Mouse (Mus musculus): ENCODE measurements at regions not wholly inside any gene's neighbourhood (a gene's known extent, or its start where the extent isn't known, plus 50 kb on each side); places are given as distances from the start of the nearest gene placed in this dataset.

GRCm38 (mm10) chr3:37975194-37975756 lies 251.0 kb upstream of the Gm5148 start:
- DNase-seq (ENCODE audit: low spot score): peak; percentile 16

- no peak for DNase-seq (ENCODE audit: low spot score)
Measured at GRCm38 (mm10) chr3:37972931-37973330, 248.6 kb upstream of the Gm5148 start.

DNA sequence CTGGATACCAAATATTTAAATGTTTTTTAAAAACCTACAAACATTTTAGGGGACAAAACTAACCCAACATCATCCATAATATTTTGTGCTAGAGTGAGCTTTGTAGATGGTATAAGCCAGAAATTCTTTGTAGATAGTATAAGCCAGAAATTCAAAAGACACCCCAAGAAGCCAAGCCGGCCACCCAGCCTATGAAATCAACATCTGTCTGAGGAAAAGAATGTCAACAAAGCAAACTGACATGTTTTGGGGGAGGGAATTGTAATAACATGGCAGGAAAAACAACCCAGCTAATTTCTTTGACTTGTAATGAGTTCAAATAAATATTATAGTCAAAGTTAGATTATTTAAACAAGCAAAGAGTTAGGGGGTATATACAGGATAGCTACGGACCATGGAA lies 246.9 kb upstream of the Gm5148 start:
- DNase-seq (ENCODE audit: low spot score): no peak

- no peak for DNase-seq (ENCODE audit: low spot score)
Measured at GRCm38 (mm10) chr3:37968654-37969053, 244.4 kb upstream of the Gm5148 start.

- no peak for DNase-seq (ENCODE audit: low spot score)
Measured at GRCm38 (mm10) chr3:37965221-37965620, 240.9 kb upstream of the Gm5148 start.

- DNase-seq (ENCODE audit: low spot score): no peak
Measured at GRCm38 (mm10) chr3:37964083-37964482, 239.8 kb upstream of the Gm5148 start.

DNA sequence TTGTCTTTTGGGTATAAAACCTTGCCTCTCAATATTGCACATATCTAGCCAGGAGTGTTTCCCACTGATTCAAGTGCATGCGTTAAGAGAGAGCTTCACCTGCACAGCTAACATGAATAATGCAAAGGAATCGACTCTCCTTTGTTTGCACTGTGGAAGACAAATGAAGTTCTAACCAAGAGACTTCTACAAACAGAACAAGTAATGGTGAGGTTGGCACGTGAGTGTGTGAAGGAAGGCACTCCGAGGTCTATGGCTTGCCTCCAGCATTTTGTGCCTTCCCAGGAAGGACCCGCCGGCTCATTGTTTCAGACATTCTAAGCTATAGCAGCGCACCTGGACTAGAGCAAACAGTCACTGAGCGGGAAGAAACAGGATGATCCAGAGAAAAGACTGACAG lies 238.5 kb upstream of the Gm5148 start:
- DNase-seq (ENCODE audit: low spot score): no peak

- DNase-seq (ENCODE audit: low spot score): peak; percentile 43
Measured at GRCm38 (mm10) chr3:37962043-37962810, 237.9 kb upstream of the Gm5148 start.

DNA sequence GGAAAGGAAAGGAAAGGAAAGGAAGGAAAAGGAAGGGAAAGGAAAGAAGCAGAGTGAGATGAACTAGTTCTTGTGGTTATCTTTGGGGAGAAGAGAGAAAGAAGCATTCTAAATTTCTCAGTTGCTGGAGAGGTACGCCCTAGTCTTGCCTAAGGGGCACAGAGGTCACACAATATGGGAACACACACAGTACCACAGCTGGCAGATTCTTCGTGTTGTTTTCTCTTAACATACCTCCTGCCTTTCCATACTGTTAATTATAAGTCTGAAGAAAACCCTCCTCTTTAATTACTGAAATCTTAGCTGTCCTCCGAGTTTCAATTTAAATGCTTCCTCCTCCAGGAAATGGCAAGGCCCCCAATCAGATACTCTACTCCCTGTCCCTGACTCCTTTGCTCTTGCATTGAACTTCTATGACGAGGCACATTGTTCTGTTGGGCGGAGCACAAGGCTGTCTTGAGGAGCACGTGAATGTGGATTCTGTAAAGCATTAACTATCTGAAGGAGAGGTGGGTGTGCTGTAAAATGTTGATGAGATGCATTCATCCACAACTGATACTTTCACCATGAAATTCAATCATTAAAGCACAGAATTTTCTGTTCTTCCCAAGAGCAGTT lies 234.2 kb upstream of the Gm5148 start:
- DNase-seq (ENCODE audit: low spot score): no peak

DNA sequence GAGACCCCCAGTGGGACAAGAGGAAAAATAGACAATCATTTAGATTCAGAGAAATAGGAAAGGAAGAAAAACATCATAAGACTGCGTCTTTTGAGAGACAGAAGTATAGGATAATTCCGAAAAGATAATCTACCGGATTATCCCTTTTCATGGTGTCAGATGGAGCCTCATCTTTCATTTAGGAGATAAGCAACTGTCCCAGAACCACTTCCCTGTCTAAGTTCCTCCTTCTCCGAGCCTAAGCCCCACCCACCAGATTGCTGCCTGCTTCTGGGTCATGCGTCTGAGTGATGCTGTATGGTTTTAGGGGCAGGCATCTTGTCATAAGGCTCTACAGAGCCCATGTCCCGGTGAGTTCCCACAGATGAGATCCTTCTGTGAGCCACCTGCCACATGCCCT lies 232.3 kb upstream of the Gm5148 start:
- DNase-seq (ENCODE audit: low spot score): no peak

- DNase-seq (ENCODE audit: low spot score): peak; percentile 53
Measured at GRCm38 (mm10) chr3:37952891-37953290, 228.6 kb upstream of the Gm5148 start.

DNA sequence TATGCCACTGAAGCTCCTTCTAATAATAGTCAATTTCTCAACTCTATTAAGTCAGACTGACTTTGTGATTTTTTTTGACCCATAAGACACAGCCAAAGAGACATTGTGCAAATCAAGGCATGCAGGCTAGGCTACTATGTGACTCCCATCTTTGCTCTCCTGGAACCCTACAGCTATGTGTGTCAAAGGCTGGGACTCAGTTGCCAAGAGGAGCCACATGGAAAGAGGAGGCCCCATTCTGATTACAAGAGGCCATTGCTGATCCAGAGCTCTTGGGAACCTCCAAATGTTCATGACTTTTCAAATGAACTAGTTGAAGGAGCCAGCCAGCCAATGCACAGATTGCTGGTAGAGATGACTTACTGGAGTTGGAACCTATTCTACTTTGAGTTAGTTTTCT lies 228.0 kb upstream of the Gm5148 start:
- DNase-seq (ENCODE audit: low spot score): no peak

DNA sequence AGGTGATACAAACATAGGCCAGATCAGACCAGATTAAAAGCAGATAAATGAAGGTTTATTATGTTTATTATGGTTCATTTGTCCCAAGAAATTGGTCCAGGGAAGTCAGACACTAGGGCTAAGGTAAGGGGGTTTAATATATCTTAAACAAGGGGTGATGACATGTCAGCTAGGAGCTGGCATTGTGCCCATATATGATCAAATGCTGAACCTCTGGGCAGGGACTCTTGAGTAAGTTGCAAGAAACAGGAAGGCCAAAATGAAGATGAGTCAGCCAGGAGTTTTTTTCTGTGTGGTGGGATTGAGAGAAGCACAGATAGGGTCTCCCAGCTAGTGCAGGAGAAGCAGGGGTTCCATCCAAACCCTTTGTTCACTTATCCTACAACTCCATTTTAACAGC lies 219.4 kb upstream of the Gm5148 start:
- no peak for DNase-seq (ENCODE audit: low spot score)

GRCm38 (mm10) chr3:37940016-37940415 lies 215.7 kb upstream of the Gm5148 start:
- no peak for DNase-seq (ENCODE audit: low spot score)

DNA sequence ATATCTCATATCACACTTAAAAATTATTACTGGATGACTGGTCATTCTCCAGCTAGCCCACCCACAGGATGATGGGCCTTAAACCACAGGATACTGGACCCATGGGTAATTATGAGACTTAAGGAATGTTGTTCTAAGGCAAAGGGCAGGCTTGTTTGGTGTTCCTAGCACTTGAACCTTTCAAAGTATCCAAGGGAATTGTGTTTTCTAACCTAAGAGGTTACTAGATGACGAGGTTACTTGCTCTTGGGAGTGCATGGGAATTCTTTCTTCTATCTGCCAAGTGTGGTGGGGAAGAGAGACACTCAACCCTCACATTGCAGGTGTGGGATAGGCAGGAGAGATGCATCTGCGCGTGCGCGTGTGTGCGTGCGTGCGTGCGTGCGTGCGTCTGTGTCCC lies 214.6 kb upstream of the Gm5148 start:
- no peak for DNase-seq (ENCODE audit: low spot score)

DNA sequence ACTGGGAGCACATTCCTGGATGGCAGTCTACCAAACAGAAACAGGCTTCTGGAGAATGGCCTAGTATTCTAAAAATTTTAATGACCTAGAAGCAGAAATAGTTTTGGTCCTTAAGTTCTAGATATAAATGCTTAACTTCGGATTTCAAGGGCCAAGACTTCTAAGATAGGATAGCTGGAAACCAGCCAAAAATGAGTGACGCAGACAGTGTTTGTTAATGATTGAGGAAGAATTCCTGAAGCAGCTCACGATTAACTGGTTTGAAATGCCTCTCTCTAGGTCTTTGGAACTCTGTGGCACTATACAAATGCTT lies 213.9 kb upstream of the Gm5148 start:
- peak; percentile 41 for DNase-seq (ENCODE audit: low spot score)

DNA sequence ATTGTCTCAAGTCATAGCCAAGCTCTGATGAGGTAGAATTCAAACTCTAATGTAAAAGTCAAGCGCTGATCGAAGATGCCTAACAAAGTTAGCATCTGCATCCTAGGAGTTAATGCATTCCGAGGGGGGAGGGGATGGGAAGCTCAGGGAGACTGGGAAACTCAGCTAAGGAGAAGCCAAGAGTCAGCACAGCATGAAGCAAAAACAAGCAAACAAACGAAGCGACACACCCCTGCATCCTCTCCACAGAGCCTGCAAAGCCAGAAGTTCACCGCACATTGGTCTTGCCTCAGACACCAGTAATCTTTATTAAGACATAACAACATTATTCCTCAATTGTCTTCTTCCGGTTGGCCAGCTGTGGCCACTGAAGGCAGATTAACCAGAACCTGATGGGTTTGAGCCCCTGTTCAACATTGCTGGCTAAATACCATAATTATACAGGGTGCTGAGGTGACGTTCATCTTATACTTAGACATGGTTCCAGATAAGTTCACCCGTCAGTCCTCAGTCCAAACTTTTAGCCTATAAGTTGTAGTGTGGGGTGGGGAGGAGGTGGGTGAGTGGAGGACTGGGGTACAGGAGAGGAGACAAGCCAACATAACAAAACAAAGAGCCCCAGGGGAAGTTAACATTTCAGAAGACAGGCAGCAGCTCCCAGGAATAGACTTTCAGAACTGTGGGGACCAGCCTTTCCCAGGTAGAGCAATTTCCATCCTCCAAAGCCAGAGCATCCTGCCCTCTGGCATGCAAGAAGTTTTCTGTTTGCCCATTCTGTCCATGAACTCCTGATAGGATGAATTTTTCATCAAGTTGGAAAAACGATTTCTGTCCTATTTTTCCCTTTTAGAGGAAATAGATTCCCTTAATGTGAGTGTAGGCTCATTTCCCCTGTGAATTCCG lies 213.3 kb upstream of the Gm5148 start:
- DNase-seq (ENCODE audit: low spot score): peak; percentile 19

DNA sequence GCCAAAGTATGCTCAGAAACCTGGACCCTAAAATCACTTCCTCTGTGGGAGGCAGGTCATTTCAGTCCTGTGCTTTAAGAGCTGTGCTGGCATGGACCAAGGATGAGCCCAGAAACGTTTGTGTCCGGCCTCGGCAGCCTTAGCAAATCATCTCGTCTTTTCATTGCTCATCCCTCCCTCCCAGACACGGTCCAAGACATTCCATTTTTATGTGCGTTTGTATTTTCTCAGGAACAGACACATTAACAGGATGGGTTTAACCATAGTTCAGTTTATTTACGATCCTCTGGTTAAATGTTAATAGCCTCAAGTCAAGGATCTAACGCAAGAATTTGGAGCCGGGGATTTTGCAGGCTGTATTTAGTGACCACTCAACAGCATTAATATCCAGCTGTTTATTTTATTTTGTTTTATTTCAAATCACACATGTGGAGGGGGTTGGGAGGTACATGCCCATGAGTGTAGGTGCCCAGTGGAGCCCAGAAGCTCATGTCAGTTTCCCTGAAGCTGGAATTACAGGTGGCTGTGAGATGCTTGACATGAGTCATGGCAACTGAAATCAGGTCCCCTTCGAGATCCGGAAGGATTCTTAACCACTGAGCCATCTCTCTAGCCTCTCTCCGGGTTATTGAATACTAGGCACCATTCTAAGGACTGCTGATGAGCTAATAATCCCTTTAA lies 212.1 kb upstream of the Gm5148 start:
- DNase-seq (ENCODE audit: low spot score): peak; percentile 47

GRCm38 (mm10) chr3:37934905-37935708 lies 210.8 kb upstream of the Gm5148 start:
- peak; percentile 23 for DNase-seq (ENCODE audit: low spot score)

DNA sequence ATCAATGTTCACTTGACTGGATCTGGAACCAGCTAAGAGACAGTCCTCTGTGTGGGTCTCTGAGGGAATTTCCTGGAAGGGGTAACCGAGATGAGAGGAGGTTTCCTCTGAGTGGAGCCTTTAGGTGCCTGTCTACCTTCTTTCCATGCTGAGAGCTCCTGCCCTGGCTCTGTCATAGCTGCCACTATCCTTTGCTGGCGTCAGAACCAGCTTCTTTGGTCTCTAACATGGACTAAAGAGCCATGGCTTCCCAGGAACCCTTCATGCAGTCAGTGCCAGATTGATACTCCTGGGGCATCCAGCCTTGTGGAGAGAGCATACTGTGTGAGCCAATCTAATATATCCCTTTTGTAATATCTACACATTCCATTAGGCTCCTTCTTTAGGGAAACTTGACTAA lies 209.9 kb upstream of the Gm5148 start:
- no peak for DNase-seq (ENCODE audit: low spot score)

DNA sequence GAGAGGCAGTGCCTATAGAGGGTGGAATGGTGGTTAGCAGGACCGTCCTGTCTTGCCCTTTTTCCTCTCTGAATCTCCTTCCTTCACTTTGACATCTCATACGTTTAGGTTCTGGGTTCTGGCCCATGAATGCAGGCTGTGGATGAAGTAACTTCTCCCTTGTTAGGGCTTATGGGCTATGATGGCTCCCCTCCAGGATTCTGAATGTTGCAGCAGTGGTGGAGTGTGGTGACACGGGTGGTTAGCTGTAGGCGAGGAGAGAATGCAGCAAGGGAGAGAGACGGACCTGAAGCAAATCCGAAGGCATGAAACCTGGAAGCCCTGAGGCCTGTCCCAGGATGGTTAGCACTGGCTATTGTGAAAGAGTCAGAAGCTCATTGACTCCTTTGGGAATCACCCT lies 204.4 kb upstream of the Gm5148 start:
- DNase-seq (ENCODE audit: low spot score): no peak

Measured in urinary bladder, postnatal 14 days (tissue).